Mouse (Mus musculus): ENCODE data around the gene Gm20388.

DNA sequence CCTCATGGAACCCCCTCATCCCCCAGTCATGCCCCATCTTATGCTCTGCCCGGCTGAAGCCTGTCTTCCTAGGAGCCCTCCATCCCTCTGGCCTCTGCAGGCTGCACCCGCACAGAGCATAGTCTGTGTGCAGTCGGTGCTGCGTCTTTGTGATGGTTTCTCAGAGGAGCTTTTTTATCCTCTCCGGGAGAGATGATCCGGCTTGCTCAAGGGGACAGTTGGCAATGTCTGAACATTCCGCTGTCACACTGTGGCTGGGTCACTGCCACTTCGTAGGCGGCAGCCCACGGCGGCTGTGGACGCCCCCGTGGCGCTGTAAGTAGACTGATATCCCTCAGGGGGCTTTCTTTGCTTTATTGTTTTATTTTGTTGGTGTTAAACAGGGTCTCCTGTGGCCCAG lies 500.4 kb downstream of the Gm20388 start:
- no peak for TF ChIP-seq CTCF (IDR thresholded peaks at IDR 0.05; ENCODE audit: low read depth)
- TF ChIP-seq EP300 (IDR thresholded peaks at IDR 0.05; ENCODE audit: low read depth), result no peak
